Mouse (Mus musculus): ENCODE data around the gene Sdr9c7.

DNA sequence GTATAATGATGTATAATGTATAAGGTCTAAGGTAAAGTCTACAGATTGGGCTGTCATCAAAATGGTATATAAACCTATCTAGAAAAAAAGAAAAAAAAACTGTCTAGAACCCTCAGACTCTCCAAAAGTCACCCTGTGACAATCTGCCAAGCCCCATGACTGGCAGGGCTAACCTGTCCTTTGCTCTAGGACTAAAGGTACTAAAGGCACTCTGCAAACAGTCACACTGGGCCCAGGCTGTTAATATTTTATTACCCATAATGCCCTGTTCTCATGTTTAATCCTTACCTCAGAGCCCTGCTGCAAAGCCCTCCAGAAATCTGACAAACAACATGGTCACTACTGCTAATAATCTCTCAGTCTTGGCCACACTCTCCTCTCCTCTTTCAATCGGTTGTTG, 11.8 kb upstream of the Sdr9c7 start:
- TF ChIP-seq POLR2A (IDR thresholded peaks at IDR 0.05; ENCODE audit: extremely low read depth, insufficient read depth, low read length) (no peak), CTCF (IDR thresholded peaks at IDR 0.05; ENCODE audit: extremely low read depth, insufficient read depth, low read length) (no peak)

All from cortical plate, adult 2 months (tissue).